Mouse (Mus musculus): ENCODE results near the gene Map4. TPM values are rescaled to one million over a fixed set of nuclear protein-coding genes. Genes with fewer than 3 reads are reported as not detected.

The Map4 gene
- 10 to 100 TPM; 75.6 to 96.8 TPM for total RNA-seq (2021)
- long read RNA-seq, experiment 1, partial matches to known transcripts: 20 of 26 reads
- long read RNA-seq, experiment 1, other reads (novel, unspliced or antisense): 5 of 26 reads
- long read RNA-seq, experiment 2, partial matches to known transcripts: 2 of 13 reads
- long read RNA-seq, experiment 2, other reads (novel, unspliced or antisense): 11 of 13 reads

DNA sequence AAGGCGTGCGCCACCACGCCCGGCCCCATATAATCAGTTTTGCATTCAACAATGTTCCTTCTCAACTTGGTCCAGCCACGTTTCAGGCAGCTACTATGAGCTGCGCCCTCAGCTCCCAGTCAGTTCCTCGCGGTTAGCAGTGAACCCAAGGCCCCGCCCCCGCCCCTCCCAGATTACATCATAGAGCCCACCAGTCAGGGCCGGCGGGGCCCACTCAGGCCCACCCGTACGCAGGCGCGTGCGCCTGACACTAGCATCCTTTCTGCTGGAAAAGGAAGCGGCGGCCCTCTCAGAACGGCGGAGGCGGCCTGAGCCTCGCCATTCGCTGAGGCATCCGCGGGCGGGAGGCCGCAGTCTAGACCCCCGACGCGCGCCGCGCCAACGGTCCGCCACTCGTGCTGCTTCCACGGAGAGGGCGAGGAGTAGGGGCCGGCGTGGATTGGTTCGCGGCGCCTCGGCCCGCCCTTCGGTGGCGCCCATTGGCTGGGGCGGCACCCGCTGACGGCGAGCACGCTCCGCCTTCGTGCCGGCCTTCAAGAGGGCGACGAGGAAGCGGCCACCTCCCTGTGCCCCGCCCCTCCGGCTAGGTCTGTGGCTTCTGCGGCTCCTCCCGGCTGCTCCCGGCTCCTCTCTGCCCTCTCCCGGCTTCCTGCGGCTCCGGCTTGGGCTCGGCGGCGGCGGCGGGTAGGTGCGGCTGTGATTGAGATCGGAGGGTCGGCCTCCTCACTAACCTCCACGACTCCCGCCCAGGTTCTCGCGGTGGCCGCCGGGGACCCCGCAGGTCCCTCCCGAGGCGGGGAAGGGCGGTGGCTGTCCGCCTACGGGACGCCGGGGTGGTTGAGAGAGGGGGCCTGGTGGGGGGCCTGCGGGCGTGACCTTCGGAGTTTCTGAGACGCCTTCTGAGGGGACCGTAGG is at the start of gene Map4:
Map4 (plus strand) TSS at position 204 of the 915 bp plus-strand sequence.
- peak; percentile 99 for DNase-seq

DNA sequence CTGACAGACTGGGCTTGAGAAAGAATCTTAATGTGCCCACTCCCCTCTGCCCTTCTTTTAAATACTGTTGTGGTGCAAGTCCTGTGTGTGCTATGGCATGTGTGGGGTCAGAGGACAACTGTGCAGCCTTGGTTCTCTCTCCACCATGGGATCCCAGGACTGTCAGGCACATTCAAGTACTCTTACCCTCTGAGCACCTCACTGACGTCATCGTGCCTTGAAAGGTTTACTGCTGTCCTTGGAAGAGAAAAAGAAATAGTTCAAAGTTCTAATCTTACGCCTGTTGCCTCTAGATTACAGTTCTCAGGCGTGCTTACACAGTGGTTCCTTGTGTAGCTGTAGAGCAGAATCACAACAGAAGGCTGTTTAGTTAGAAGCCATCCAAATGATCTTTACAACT is 45.0 kb upstream of the Map4 start:
- no peak for DNase-seq

DNA sequence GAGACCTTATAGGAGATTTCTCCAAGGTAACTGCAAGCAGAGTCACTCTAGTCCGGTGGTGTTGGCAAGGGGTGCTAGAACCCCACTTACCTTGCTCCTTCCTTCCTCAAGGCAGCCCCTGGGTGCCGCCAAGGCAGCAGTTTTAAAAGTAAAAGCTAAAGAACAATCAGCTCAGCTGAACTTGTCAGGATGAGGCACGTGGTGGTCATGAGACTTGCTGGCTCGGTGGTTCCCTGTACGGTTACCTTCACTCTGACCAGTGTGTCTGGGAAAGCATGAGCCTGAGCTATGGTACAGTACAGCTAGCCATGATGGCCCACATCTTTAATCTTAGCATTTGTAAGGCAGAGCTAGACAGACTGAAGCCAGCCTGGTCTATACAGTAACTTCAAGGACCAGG is 43.9 kb upstream of the Map4 start:
- no peak for DNase-seq

DNA sequence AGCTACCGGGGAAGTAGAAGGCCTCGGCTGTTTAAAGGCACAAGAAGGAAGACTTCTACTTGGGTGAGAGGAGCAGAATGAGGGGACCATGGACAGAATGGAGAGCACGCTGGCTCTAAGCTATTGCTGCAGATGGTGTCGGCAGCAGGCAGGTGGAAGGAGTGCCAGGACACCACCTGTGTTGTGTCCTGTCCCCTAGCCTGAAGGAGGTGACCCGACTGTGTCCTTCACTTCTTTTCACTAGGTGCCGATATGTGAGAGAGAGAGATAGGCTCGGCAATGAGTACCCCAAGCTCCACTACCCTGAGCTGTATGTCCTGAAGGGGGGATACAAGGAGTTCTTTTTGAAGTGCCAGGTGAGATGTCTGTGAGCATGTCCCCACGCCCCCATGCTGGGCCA is 39.8 kb upstream of the Map4 start:
- no peak for DNase-seq

DNA sequence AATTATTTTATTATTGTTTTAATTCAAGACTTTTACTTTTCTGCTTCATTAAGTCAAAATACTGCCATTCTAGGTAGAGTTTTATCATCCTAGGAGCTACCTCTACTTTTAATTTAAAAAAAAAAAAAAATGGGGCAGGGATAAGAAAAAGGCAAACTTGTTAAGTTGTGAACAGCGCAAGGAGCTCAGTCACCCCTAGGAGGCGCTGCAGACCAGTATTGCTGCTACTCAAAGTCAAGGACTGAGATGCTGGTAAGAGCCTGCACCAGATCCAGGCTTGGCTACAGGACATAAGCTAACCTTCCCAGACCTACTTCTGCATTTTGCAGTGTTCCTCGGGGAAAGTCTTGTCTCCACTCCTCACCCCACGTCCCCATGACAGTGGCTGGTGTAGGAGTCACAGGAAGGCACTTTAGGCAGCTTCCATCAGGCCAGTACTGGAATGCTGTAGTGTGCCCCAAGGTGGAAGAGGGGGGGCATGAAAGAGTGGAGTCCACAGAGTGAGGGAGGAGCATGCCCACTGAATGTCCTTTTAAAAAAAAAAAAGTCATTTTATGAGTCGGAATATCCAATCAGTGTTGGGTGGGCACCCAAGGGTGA is 38.5 kb upstream of the Map4 start:
- peak; percentile 83 to 87 for DNase-seq

DNA sequence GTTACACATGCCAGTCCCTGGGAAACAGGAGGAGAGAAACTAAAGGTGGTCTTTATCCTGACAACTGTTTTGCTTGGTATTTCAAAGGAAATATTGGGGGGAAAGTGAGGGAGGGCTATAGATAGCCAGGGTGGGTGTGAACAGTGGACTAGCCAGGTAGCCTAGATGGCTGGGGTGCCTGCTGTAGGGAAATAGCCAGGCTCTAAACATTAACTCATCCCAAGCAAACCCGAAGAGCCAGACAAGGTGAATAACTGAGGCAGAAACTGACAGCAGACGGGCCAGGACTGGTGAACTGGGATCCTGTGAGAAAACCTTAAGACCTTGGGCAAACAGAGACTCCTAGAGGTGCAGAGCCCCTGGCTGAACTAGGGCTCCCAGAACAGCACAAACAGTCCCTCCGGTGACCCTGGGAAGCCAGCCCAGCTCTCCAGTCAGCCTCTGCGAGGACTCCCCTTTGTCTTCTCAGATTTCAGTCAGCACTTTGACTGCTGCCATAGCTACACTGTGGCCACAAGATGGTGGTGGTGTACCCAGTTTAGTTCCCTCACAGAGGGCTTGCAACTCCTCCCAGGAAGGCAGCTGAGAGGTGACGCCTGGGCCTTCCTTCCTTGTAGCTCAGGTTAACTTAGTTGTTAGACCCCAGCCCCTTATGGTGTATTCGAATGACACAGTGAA is 36.7 kb upstream of the Map4 start:
- DNase-seq: peak; percentile 82 to 87

DNA sequence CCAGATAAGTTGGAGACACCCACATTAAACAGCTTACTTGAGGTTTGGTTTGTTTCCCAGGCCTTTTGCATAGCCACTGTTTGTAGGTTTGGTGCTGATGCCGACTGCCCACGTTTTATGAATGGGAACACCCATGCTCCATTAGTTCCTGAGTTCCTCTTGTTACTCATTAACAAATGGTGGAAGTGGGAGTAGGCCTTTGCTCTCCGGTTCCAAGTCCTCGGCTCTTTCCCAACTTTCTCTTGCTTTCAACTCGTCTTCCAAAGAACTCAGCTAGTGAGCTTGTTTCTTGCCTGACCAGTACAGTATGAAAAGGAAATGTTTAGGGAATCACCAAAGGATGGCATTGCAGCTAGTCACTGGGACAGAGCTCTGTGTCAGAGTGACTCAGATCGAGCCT is 35.7 kb upstream of the Map4 start:
- no peak for DNase-seq

DNA sequence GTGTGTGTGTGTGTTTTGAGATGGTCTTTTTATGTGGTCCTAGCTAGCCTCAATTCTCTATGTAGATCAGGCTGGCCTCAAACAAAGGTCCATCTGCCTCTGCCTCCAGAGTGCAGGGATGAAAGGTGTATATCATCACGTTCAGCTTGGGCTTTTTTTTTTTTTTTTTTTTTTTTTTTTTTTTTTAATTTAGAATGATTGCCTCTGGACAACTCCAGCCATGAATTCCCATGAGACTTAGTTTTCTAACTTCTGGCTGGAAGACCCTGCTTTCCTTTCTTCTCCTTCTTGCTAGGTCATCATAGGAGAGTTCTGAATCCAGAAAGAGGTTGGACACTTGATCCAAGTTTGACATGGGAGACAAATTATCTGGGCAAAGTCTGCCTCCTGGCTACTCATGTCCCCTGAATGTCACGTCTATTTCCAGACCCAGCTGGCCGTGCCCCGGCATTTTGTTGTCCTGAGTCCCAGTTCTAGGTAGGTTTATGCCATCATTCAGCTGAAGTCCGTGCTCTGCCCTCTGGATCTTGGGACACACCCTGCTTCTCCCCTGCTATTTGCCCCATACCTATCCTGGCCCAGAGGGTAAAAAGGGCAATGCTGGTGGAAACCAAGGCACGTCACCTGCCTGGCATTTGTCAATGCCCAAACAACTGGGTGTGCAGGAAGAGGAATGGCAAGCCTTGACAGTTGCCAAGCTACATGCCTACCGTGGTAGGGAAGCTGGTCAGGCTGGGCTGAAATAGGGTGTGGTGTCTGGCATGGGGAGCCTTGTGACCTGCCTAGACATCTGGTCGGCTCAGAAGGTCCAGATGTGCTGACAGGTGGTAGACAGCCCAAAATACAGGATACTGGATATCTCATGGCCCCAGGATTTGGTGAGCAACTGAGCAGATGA is 34.8 kb upstream of the Map4 start:
- DNase-seq: no peak

DNA sequence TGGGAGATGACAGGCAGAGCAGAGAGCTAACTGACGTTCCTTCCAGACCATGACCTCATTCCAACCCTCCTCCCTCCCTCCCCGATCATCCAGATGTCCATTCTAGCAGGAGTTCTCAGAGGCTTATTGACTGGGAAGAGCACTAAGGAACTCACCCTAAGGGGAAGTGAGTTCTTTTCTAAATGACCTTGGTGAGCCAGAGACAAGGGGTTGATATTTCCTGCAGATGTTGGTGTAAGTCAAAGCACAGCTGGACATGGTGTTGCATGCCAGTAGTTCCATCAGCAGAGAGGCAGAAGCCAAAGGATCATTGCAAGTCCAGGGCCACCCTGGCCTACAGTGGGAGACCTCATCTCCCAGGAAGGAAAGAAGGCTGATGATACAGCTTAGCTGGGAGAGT is 33.2 kb upstream of the Map4 start:
- no peak for DNase-seq

DNA sequence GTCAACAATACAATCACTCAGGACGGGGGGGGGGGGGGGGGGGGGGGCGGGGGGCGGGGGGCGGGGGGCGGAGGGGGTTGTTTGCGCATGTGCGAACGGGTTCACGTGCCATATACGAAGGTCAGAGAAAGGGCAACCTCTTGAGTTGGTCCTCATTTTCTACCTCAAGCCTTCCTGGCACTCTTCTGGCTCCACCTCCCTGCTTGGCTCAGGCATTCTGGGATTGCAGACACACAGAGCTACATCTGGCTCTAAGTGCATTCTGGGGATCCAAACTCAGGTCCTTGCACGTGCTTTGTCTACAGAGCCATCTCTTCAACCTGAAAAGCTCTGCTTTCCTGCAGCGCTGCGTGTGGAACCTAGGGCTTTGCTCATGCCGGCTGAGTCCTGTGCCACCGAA is 31.9 kb upstream of the Map4 start:
- no peak for DNase-seq

DNA sequence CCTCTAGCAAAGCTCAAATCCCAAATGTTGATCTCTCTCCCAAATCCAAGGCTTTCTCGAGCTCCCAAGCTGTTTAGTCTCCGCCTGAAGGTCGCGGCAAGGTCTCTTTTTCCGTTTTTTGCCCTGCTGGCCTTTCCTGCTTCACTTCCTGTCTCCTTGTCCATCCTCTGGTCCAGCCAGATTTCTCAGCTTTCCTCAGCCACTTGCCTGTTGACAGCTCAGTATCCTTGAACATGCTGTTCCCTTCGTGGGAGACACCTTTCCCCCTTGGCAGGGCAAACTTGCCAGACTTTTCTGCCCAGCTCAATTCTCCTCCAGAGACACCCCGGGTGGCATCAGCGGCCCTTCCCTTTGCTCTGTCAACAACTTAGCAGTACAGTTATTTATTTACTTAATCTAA is 31.5 kb upstream of the Map4 start:
- DNase-seq: peak in 1 of 2 experiments; percentile 49

DNA sequence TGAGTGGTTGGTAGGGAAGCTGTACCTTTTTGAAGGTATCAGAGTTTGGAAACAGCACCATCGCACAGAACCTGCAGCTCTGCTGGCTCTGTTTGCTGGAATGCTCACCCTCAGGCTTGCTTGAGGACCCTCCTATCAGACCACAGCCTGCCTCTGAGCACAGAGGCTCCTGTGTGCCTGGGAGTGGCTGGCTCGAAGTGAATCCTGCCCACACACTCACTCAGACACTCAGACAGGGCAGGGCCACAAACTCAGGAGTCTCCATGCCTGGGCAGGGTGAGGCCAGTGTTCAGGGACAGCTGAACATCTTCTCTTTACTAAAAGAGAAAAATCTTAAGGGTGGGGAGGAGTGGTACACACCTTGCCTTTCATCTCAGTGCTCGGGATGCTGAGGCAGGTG is 30.7 kb upstream of the Map4 start:
- DNase-seq: no peak

DNA sequence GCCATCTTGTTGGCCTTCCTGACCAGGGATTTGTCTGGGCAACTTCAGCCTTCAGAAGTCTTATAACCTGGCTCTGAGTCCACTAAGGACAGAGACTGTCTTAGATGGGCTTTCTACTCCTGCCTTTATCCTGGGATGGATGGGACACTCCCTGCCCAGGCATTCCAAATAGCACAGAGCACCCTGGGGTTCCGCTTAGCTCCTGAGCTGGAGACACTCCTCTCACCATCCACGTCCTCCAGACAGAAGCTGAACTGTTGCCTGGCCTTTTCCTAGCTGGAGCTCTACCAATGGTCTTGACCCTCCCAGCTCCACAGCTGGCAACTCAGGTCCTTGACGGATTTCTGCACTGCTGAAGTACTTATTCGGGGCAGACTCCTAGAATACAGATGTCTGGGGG is 29.0 kb upstream of the Map4 start:
- no peak for DNase-seq

DNA sequence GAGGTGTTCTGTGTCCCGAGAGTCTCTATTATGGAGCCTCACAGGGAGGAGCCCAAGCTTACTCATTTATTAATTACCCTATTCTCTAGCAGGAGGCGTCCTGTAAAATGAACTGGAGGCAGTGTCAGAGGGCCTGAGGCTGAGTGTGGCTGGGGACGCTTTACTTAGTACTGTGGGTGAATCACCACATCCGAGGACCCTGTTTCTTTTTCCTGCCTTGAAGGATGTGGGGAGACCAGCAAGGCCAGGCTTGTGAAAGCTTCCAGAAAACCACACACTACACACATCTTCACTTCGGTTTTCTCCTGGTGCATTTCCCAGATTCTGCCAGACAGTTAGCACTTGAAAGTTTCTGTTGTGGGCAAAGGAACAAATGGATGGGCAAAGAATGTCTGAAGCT is 28.5 kb upstream of the Map4 start:
- DNase-seq: no peak

DNA sequence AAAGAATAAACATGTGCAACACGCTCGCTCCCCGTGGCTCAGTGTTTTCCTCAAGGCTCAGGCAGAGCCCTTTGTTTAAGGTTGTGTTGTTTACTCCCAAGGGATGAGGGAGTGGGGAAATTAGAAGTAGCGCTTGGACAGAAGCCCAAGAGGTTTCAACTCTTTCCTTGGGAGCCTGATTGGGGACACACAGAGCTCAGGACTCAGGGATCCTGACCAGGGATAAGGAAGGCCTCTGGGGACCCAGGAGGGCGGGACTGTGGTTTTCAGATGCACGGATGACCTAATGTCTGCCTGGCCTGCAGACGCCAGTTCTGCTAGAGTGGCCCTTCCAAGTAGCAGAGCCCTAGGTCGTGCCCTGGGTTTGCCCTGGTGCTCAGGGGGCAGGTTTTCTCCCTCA is 24.0 kb upstream of the Map4 start:
- peak; percentile 60 to 79 for DNase-seq

DNA sequence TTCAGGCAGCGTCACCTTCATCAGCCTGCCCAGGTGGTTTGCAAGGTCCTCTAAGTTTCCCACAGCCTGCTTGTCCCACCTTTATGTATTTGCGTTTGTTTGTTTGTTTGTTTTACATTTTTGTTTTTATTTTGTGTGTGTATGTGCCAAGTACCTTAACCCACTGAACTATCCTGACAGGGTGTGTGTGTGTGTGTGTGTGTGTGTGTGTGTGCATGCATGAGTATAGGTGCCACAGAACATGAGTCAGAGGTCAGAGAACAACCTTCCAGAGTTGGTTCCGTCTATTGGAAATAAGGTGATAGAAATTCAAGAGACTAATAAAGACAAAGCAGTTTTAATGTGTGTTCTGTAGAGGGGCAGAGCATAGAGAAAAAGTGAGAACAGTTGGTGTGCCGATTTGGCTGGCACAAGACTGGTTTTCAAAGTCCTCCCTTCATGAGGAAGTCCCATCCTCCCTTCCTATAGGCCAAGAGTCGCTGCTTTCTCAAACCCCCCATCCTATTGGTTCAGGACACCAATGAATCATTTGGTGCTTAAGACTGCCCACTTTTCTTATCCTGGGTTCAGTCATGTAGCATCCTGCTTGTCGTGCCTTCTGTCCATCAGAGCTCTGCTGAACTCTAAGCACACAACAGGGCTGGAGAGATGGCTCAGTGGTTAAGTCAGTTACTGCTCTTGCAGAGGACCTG is 23.3 kb upstream of the Map4 start:
- no peak for DNase-seq

DNA sequence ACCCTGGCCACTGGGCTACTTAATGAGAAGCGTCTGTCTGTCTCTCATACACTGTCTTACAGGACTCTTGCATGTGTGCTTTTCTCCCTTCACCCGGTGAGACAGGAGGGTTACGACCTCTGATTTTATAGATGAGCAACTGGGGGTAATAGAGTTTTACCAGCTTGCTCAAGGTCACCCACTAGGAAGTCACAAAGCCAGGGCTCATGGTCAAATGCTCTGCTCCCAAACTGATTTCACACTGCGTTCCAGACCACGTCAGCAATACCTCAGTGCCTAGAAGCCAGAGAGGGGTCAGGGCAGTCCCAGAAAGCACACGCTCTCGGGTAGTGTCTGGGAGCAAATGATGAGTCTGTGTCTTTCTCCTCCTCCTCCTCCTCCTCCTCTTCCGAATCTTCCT is 22.2 kb upstream of the Map4 start:
- no peak for DNase-seq

DNA sequence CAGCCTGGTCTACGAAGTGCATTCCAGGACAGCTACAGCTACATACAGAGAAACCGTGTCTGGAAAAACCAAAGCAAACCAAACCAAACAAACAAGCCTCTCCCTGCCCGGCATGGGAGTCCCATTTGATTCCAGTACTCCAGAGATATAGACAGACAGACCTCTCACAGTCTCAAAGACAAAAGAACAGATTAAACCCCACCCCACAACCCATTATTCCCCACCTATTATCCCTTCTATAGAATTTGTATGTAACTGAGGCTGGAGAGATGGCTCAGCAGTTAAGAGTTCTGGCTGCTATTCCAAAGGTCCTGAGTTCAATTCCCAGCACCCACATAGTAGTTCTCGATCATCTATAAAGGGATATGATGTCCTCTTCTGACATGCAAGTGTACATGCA is 21.3 kb upstream of the Map4 start:
- DNase-seq: no peak

DNA sequence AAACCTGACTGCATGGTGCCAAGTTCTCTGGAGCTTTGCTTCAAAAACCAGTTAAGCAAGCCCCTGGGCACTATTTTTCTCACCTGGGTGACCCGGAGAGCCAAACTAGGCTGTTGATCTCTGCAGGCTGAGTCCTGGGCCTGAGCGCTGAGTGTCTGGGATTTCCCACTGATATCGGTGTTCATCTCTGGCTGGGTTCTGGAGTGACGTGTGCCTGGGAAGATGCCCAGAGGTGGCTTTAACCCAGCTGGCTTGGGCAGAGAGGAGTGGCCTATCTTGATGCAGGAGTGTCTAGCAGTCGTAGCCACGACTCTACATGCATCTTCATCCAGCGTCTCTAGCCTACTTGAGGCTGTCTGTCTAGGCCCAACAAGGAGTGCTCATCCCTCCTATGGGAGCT is 19.5 kb upstream of the Map4 start:
- DNase-seq: peak; percentile 51 to 62

DNA sequence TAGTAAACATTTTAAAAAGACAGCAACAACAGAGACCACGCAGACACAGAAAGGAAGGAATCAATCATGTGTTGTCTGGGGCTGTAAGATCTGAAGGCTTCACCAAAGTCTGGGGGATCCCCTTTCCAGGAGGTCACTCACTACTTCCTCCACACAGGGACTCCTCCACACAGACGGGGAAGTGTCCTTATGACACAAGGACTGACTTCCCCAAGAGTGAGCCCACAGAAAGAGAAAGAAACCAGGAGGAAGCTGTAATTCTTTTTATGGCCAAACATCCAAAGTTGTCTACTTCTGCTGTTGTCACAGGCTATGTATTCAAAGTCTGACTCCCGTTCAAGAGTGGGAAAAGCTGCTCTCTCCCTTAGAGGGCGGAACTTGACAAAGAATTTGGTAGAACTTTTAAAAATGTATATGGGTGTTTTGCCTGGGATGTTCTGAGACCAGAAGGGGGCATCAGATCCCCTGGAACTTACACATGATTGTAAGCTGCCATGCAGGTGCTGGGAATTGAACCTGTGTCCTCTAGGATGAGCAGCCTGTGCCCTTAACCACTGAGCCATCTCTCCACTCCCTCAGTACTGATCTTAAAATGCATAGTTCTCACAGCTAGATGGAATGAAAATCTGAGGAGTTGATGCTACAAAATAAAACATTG is 16.9 kb upstream of the Map4 start:
- no peak for DNase-seq

DNA sequence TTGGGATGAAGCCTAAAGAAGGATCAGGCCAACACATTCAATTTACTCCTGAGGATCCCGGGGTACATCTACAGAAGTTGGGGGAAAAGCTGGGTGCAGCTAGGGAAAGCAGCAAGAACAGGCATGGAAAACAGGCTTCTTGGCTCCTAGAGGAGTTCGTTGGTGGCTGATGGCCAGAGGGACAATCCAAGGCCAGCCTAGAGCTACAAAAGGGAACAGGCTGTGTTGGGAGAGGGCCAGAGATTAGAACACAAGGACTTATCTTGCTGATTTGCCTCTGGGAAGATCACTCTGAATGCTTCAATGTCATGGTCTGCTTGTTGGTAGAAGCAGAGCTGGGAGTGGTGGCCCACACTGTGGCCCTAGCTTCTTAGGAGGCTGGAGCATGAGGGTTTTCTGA is 13.3 kb upstream of the Map4 start:
- peak; percentile 83 to 84 for DNase-seq

All from adrenal gland, postnatal 36 days (tissue).